Mouse (Mus musculus): ENCODE measurements at regions not wholly inside any gene's neighbourhood (a gene's known extent, or its start where the extent isn't known, plus 50 kb on each side); places are given as distances from the start of the nearest gene placed in this dataset.

- no peak for DNase-seq (ENCODE audit: low read depth, low spot score)
Observed at GRCm38 (mm10) chr9:46462681-46463080, 142.9 kb upstream of the 4931429L15Rik start.

GRCm38 (mm10) chr9:46457945-46458344 lies 138.2 kb upstream of the 4931429L15Rik start:
- DNase-seq (ENCODE audit: low read depth, low spot score) = no peak

- DNase-seq (ENCODE audit: low read depth, low spot score) = no peak
Observed at GRCm38 (mm10) chr9:46454807-46455610, 135.2 kb upstream of the 4931429L15Rik start.

GRCm38 (mm10) chr9:46443191-46444095 lies 123.7 kb upstream of the 4931429L15Rik start:
- DNase-seq (ENCODE audit: low read depth, low spot score) = no peak

- no peak for DNase-seq (ENCODE audit: low read depth, low spot score)
Observed at GRCm38 (mm10) chr9:46442739-46443181, 123.0 kb upstream of the 4931429L15Rik start.

GRCm38 (mm10) chr9:46440226-46440625 lies 120.4 kb upstream of the 4931429L15Rik start:
- no peak for DNase-seq (ENCODE audit: low read depth, low spot score)

- no peak for DNase-seq (ENCODE audit: low read depth, low spot score)
Observed at GRCm38 (mm10) chr9:46434700-46435099, 114.9 kb upstream of the 4931429L15Rik start.

GRCm38 (mm10) chr9:46433716-46434115 lies 113.9 kb upstream of the 4931429L15Rik start:
- DNase-seq (ENCODE audit: low read depth, low spot score) = no peak

GRCm38 (mm10) chr9:46431053-46431452 lies 111.3 kb upstream of the 4931429L15Rik start:
- no peak for DNase-seq (ENCODE audit: low read depth, low spot score)

GRCm38 (mm10) chr9:46423184-46423967 lies 103.6 kb upstream of the 4931429L15Rik start:
- peak; percentile 71 for DNase-seq (ENCODE audit: low read depth, low spot score)

- DNase-seq (ENCODE audit: low read depth, low spot score) = no peak
Observed at GRCm38 (mm10) chr9:46421688-46422274, 102.0 kb upstream of the 4931429L15Rik start.

GRCm38 (mm10) chr9:46411686-46412085 lies 91.9 kb upstream of the 4931429L15Rik start:
- DNase-seq (ENCODE audit: low read depth, low spot score) = no peak

GRCm38 (mm10) chr9:46408776-46409175 lies 89.0 kb upstream of the 4931429L15Rik start:
- no peak for DNase-seq (ENCODE audit: low read depth, low spot score)

GRCm38 (mm10) chr9:46406606-46407005 lies 86.8 kb upstream of the 4931429L15Rik start:
- no peak for DNase-seq (ENCODE audit: low read depth, low spot score)

GRCm38 (mm10) chr9:46396591-46396990 lies 76.8 kb upstream of the 4931429L15Rik start:
- no peak for DNase-seq (ENCODE audit: low read depth, low spot score)

GRCm38 (mm10) chr9:46395156-46395765 lies 75.5 kb upstream of the 4931429L15Rik start:
- DNase-seq (ENCODE audit: low read depth, low spot score) = no peak

- no peak for DNase-seq (ENCODE audit: low read depth, low spot score)
Observed at GRCm38 (mm10) chr9:46394239-46394638, 74.5 kb upstream of the 4931429L15Rik start.

- peak; percentile 9 for DNase-seq (ENCODE audit: low read depth, low spot score)
Observed at GRCm38 (mm10) chr9:46392641-46393321, 73.0 kb upstream of the 4931429L15Rik start.

GRCm38 (mm10) chr9:46389741-46390140 lies 70.0 kb upstream of the 4931429L15Rik start:
- no peak for DNase-seq (ENCODE audit: low read depth, low spot score)

Measured in 3T3-L1 (cell line).